Mouse (Mus musculus): ENCODE data around the gene H2-Q1. TPM values are rescaled to one million over a fixed set of nuclear protein-coding genes. Genes with fewer than 3 reads are reported as not detected.
"Not testable (repeated sequence)": the region's sequence is repeated elsewhere in the genome, so short reads cannot be mapped to it uniquely, and the experiment has no call there.

H2-Q1 gene
- polyA plus RNA-seq, 1 experiment from 2014 or later = not detected

DNA sequence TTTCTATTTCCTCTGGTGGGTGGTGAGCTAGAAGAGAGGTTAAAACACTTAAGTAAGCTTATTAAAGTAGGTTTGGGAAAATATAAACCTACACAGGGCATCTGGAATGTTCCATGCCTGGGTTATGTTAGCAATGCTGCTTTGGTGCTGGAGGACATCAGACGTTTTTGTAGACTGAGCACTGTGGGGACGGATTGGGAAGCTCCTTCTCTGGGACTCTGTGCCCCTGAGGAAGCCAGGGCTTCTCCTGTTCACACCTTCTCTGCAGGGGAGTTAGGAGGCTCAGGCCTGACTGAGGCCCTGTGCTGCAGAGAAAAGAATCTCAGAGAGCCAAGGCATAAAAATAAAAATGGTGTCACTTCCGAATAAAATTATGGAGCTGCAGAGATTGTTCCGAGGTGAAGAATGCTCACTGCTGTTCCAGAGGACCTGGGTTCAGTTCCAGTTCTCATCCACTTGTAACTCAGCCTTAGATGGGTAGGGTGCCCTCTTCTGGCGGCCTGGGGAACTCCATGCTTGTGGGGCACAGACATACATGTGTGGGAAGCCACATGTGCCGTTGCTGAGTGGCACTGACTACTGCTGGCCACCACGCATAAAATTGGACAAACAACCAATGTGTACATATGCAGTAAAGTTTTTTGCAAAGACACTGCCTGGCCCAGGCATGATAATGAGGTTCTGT is 19.8 kb upstream of the H2-Q1 start:
- H3K4me3 ChIP-seq (ENCODE audit: low read depth, low read length); ATAC-seq (ENCODE audit: low read depth); H3K9me3 ChIP-seq (ENCODE audit: control insufficient read depth, low read length); H3K27me3 ChIP-seq (ENCODE audit: control insufficient read depth, insufficient read depth, low read length); H3K4me1 ChIP-seq (ENCODE audit: control insufficient read depth, insufficient read depth, low read length); H3K4me2 ChIP-seq (ENCODE audit: low read depth, low read length); H3K9ac ChIP-seq (replicated peaks; ENCODE audit: low read depth, low read length); H3K36me3 ChIP-seq (ENCODE audit: control insufficient read depth, insufficient read depth, low read length); H3K27ac ChIP-seq (ENCODE audit: low read depth, low read length): not testable (repeated sequence)
- WGBS = 91% methylated on average over 7 of the region's 7 CpGs

DNA sequence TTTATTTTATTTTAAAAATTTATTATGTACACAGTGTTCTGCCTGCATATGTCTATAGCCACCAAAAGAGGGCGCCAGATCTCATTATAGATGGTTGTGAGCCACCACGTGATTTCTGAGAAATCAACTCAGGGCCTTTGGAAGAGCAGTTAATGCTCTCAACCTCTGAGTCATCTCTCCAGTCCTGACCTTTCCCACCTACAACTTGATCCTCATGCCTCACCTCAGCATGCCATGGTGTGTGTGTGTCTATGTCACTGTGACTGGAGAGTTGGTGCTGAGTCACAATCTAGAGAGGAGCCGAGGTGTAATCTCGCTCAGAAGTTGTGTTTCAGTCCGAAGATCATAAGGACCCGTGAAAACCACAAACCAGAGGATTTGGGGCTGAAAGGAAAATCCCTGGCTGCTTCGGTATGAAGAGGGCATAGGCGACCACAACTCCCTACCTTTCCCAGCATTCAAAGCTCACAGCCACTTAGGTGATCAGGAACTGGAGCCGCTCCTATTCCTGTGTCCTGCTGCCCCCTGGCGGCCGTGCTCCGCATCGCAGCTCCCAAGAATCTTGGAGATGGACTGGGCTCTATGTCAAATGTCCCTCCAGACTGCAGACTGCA is 18.5 kb upstream of the H2-Q1 start:
- 26% methylated on average over 13 of the region's 13 CpGs for WGBS
- Histone ChIP-seq H3K9me3 (ENCODE audit: control insufficient read depth, low read length) (no peaks in the 10 kb centered on the region), H3K4me1 (ENCODE audit: control insufficient read depth, insufficient read depth, low read length) (no peaks in the 10 kb centered on the region), H3K27me3 (ENCODE audit: control insufficient read depth, insufficient read depth, low read length) (no peaks in the 10 kb centered on the region), H3K4me2 (ENCODE audit: low read depth, low read length) (no peak overlapping the region), H3K36me3 (ENCODE audit: control insufficient read depth, insufficient read depth, low read length) (no peaks in the 10 kb centered on the region), H3K27ac (ENCODE audit: low read depth, low read length) (no peak overlapping the region), H3K9ac (replicated peaks; ENCODE audit: low read depth, low read length) (no peak overlapping the region), H3K4me3 (ENCODE audit: low read depth, low read length) (no peak overlapping the region)
- no peak; the same call in 1 of the 2 replicates for ATAC-seq (ENCODE audit: low read depth)

DNA sequence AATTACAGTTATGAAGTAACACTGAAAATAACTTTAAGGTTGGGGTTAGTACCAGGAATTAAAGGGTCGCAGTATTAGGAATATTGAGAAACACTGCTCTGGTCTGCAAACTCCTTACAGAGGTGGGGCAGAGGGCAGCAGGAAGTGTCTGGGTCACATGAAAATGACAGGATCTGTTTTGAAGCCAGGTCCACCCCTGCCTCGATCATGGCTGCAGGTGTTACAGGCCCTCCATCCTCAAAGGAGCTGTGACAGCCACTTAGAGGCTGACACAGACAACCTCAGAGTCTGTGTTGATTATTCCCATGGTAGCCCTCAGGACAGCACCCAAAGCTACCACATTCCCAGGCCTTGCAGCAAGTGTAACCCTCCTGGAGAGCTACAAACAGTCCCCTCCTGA is 16.9 kb upstream of the H2-Q1 start:
- Histone ChIP-seq H3K4me2 (ENCODE audit: low read depth, low read length) (no peak overlapping the region), H3K4me1 (ENCODE audit: control insufficient read depth, insufficient read depth, low read length) (no peaks in the 10 kb centered on the region), H3K9me3 (ENCODE audit: control insufficient read depth, low read length) (no peaks in the 10 kb centered on the region), H3K27ac (ENCODE audit: low read depth, low read length) (no peak overlapping the region), H3K4me3 (ENCODE audit: low read depth, low read length) (no peak overlapping the region), H3K36me3 (ENCODE audit: control insufficient read depth, insufficient read depth, low read length) (no peaks in the 10 kb centered on the region), H3K9ac (replicated peaks; ENCODE audit: low read depth, low read length) (no peak overlapping the region), H3K27me3 (ENCODE audit: control insufficient read depth, insufficient read depth, low read length) (no peaks in the 10 kb centered on the region)
- no peak for ATAC-seq (ENCODE audit: low read depth)
- WGBS = 88% methylated on average over 2 of the region's 2 CpGs

DNA sequence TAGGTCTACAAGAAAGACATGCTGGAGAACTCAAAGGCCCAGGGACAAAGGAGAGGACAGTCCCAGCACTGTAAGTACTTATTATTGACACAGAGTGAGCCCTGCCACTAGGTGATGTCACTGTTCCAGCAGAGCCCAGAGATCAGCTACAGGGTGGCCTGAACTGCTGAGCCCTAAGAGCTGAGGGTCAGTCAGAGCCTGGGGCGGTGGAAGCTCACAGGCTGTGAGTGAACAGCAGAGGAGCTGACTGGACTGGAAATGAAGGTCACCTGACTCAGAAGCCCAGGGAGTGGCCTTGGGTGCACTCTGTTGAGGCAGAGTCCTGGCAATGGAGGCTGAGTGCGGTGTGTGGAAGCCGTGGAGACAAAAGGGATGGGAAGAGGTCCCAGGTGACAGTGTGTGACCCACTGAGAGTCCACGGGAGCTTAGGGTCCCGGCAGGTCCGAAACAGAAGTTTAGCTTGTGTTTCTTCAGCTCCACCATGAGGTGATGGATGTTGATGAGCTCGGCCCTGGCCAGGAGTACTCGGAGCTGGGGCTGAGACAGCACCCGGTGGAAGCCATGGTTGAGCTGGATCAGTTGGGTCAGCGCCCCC is 16.4 kb upstream of the H2-Q1 start:
- no peak for ATAC-seq (ENCODE audit: low read depth)
- Histone ChIP-seq H3K27me3 (ENCODE audit: control insufficient read depth, insufficient read depth, low read length) (no peaks in the 10 kb centered on the region), H3K9ac (replicated peaks; ENCODE audit: low read depth, low read length) (no peak overlapping the region), H3K4me2 (ENCODE audit: low read depth, low read length) (no peak overlapping the region), H3K36me3 (ENCODE audit: control insufficient read depth, insufficient read depth, low read length) (no peaks in the 10 kb centered on the region), H3K4me3 (ENCODE audit: low read depth, low read length) (no peak overlapping the region), H3K27ac (ENCODE audit: low read depth, low read length) (no peak overlapping the region), H3K4me1 (ENCODE audit: control insufficient read depth, insufficient read depth, low read length) (no peaks in the 10 kb centered on the region), H3K9me3 (ENCODE audit: control insufficient read depth, low read length) (no peaks in the 10 kb centered on the region)
- WGBS = 89% methylated on average over 10 of the region's 10 CpGs

DNA sequence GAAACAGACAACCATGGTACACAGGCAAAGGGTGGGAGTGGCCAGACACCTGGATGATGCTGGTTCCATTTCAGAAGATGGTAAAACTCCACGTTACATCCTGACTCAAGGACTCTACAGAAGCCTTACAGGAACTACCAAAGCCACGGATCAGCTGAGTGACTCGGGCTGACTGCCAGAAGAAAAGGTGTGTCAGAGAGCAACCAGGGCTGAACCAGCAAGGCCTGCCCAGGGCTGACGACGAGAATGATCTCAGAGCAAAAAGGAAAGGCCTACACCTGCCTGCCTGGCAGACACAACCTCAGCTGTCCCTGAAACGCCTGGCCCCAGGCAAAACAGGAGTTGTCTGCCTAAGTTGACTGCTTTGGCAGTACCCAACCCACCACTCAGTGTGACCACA is 15.7 kb upstream of the H2-Q1 start:
- H3K4me1 ChIP-seq (ENCODE audit: control insufficient read depth, insufficient read depth, low read length) = no peaks in the 10 kb centered on the region
- H3K36me3 ChIP-seq (ENCODE audit: control insufficient read depth, insufficient read depth, low read length) = no peaks in the 10 kb centered on the region
- no peak overlapping the region for H3K4me2 ChIP-seq (ENCODE audit: low read depth, low read length)
- no peak overlapping the region for H3K27ac ChIP-seq (ENCODE audit: low read depth, low read length)
- H3K9ac ChIP-seq (replicated peaks; ENCODE audit: low read depth, low read length) = no peak overlapping the region
- WGBS = 76% methylated on average over 6 of the region's 6 CpGs
- no peak overlapping the region for H3K4me3 ChIP-seq (ENCODE audit: low read depth, low read length)
- ATAC-seq (ENCODE audit: low read depth) = no peak
- no peaks in the 10 kb centered on the region for H3K27me3 ChIP-seq (ENCODE audit: control insufficient read depth, insufficient read depth, low read length)
- H3K9me3 ChIP-seq (ENCODE audit: control insufficient read depth, low read length) = no peaks in the 10 kb centered on the region

DNA sequence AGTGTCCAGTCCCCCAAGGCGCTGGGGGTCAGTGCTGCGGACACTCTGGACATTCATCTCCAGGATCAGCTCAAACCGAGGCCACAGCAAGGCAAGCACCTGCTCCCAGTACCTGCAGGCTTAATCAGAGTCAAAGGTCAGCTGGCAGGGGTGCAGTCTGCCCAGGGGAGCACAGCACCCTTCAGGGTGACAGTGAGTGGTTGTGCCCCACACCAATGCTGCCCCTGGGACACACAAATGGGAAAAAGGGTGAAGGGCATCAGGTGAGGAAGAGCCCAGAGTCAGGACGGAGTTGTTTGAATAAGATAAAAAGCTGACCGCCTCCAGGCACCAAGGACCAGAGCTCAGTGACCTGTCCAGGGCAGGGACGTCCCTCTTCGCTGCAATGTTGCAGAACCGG is 15.3 kb upstream of the H2-Q1 start:
- not testable (repeated sequence) for H3K36me3 ChIP-seq (ENCODE audit: control insufficient read depth, insufficient read depth, low read length); H3K4me2 ChIP-seq (ENCODE audit: low read depth, low read length); H3K4me3 ChIP-seq (ENCODE audit: low read depth, low read length); H3K9me3 ChIP-seq (ENCODE audit: control insufficient read depth, low read length); H3K9ac ChIP-seq (replicated peaks; ENCODE audit: low read depth, low read length); H3K4me1 ChIP-seq (ENCODE audit: control insufficient read depth, insufficient read depth, low read length); H3K27ac ChIP-seq (ENCODE audit: low read depth, low read length); H3K27me3 ChIP-seq (ENCODE audit: control insufficient read depth, insufficient read depth, low read length); ATAC-seq (ENCODE audit: low read depth)
- 90% methylated on average over 8 of the region's 8 CpGs for WGBS

DNA sequence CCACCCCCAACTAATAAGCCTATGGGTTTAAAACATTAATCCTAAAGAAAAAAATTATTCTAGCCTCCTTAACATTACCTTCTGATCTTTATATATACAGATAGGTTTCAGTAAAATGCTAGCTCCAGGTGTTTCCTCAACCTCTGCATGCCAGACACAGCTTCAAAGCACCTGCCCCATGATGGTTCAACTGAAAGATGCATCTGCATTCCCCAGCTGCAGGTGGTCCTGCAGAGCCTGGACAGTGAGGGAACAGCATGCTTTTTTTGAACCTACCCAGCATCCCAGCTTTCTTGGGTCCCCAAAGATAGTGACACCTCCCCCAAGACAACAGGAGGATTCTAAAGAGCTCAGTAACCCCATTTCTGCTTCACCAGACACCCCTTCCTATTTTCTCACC is 1.5 kb upstream of the H2-Q1 start:
- H3K4me2 ChIP-seq (ENCODE audit: low read depth, low read length) = no peak overlapping the region
- no peaks in the 10 kb centered on the region for H3K9me3 ChIP-seq (ENCODE audit: control insufficient read depth, low read length)
- H3K9ac ChIP-seq (replicated peaks; ENCODE audit: low read depth, low read length) = no peak overlapping the region
- H3K27ac ChIP-seq (ENCODE audit: low read depth, low read length) = no peak overlapping the region
- no peak overlapping the region for H3K4me3 ChIP-seq (ENCODE audit: low read depth, low read length)
- H3K27me3 ChIP-seq (ENCODE audit: control insufficient read depth, insufficient read depth, low read length) = peaks cover 15% of the 10 kb centered on the region
- no peaks in the 10 kb centered on the region for H3K36me3 ChIP-seq (ENCODE audit: control insufficient read depth, insufficient read depth, low read length)
- ATAC-seq (ENCODE audit: low read depth) = no peak
- H3K4me1 ChIP-seq (ENCODE audit: control insufficient read depth, insufficient read depth, low read length) = no peaks in the 10 kb centered on the region

DNA sequence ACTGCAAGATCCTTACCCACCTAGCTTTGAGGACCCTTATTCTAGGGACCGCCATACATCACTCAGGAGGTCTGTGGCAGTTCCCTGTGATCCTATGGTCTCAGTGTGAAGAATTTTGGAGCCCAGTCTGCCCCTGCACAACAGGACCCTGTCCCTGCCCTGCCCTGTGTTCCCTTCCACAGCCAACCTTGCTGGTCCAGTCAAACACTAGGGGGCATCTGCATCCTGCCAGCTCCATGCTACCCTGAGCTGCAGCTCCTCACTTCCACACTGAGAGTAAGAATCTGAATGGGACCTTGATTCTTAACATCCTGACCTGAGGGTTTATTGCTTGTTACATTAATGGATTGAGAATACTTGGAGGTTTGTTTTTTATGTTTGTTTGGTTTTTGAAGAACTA is 4.9 kb downstream of the H2-Q1 start:
- H3K4me2 ChIP-seq (ENCODE audit: low read depth, low read length); H3K4me3 ChIP-seq (ENCODE audit: low read depth, low read length); H3K27me3 ChIP-seq (ENCODE audit: control insufficient read depth, insufficient read depth, low read length); H3K9ac ChIP-seq (replicated peaks; ENCODE audit: low read depth, low read length); ATAC-seq (ENCODE audit: low read depth); H3K27ac ChIP-seq (ENCODE audit: low read depth, low read length); H3K9me3 ChIP-seq (ENCODE audit: control insufficient read depth, low read length); H3K36me3 ChIP-seq (ENCODE audit: control insufficient read depth, insufficient read depth, low read length); H3K4me1 ChIP-seq (ENCODE audit: control insufficient read depth, insufficient read depth, low read length): not testable (repeated sequence)
- 69% methylated on average over 1 of the region's 1 CpGs for WGBS

DNA sequence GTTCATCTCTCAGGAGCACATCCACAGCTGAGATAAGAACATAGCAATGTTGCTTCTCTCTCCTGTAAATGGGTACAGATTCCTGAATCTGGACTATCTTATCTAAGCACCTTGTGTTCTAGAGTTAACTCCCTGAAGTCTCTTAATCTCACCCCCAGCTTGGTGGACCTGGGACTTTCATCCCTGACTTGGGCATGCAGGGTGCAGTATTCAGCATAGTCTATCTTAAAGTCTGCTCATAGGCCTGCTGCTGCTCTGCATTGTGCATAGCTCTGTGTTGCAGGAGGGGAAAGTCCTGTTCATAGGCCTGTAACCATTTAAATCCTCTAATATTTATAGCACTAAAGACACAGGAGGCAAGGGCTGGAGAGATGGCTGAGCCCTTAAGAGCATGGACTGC is 5.8 kb downstream of the H2-Q1 start:
- not testable (repeated sequence) for ATAC-seq (ENCODE audit: low read depth); H3K4me1 ChIP-seq (ENCODE audit: control insufficient read depth, insufficient read depth, low read length)

More for the DNA sequence above, 5.8 kb downstream of the H2-Q1 start:
- H3K4me3 ChIP-seq (ENCODE audit: low read depth, low read length); H3K9me3 ChIP-seq (ENCODE audit: control insufficient read depth, low read length); H3K36me3 ChIP-seq (ENCODE audit: control insufficient read depth, insufficient read depth, low read length); H3K27ac ChIP-seq (ENCODE audit: low read depth, low read length); H3K9ac ChIP-seq (replicated peaks; ENCODE audit: low read depth, low read length); H3K27me3 ChIP-seq (ENCODE audit: control insufficient read depth, insufficient read depth, low read length); H3K4me2 ChIP-seq (ENCODE audit: low read depth, low read length): not testable (repeated sequence)
